Mouse (Mus musculus) myocyte (in vitro differentiated cells): Measurements from ENCODE around the gene Enah.

Source experiments
- CEBPB ChIP-seq: IDR thresholded peaks from 2 replicates; pipeline ENCODE4 v1.6.1; 2011; ENCODE audit warnings: mild to moderate bottlenecking, moderate library complexity; ENCODE audit not compliant: poor library complexity, insufficient read depth, severe bottlenecking
- E2F4 ChIP-seq: IDR thresholded peaks from one replicate; pipeline ENCODE4 v1.6.1; 2011; ENCODE audit warnings: mild to moderate bottlenecking, control low read depth, moderate library complexity; ENCODE audit not compliant: insufficient read depth
- MAX ChIP-seq: IDR thresholded peaks from one replicate; pipeline ENCODE4 v1.6.1; 2011; ENCODE audit warnings: low read depth, mild to moderate bottlenecking, control low read depth
- MYOD1 ChIP-seq, 3 experiments: IDR thresholded peaks; one replicate each; pipeline ENCODE4 v1.6.1; 2011; ENCODE audit warnings: control low read depth in 2 of 3, low read depth in 2 of 3, mild to moderate bottlenecking in 2 of 3, moderate library complexity in 1 of 3; ENCODE audit not compliant: insufficient read length in 2 of 3, control insufficient read depth in 1 of 3
- MYOG ChIP-seq, 3 experiments: IDR thresholded peaks; one replicate each; pipeline ENCODE4 v1.6.1; 2011; ENCODE audit warnings: control low read depth in 2 of 3, low read depth in 2 of 3, mild to moderate bottlenecking in 2 of 3; ENCODE audit not compliant: insufficient read length in 2 of 3, control insufficient read depth in 1 of 3, insufficient read depth in 1 of 3
- POLR2A ChIP-seq: IDR thresholded peaks from one replicate; pipeline ENCODE4 v1.6.1; 2011; ENCODE audit warnings: low read depth, mild to moderate bottlenecking, control low read depth, moderate library complexity; ENCODE audit not compliant: insufficient read length
- POLR2AphosphoS2 ChIP-seq: IDR thresholded peaks from one replicate; pipeline ENCODE4 v1.6.1; 2011; ENCODE audit warnings: low read depth, control low read depth; ENCODE audit not compliant: insufficient read length
- TCF12 ChIP-seq: IDR thresholded peaks from one replicate; pipeline ENCODE4 v1.6.1; 2011; ENCODE audit warnings: mild to moderate bottlenecking, control low read depth; ENCODE audit not compliant: poor library complexity, insufficient read depth, severe bottlenecking
- TCF3 ChIP-seq: IDR thresholded peaks from one replicate; pipeline ENCODE4 v1.6.1; 2011; ENCODE audit warnings: low read depth, control low read depth; ENCODE audit not compliant: insufficient read length
- USF1 ChIP-seq: IDR thresholded peaks from one replicate; pipeline ENCODE4 v1.6.1; 2011; ENCODE audit warnings: low read depth, mild to moderate bottlenecking, control low read depth, moderate library complexity

DNA sequence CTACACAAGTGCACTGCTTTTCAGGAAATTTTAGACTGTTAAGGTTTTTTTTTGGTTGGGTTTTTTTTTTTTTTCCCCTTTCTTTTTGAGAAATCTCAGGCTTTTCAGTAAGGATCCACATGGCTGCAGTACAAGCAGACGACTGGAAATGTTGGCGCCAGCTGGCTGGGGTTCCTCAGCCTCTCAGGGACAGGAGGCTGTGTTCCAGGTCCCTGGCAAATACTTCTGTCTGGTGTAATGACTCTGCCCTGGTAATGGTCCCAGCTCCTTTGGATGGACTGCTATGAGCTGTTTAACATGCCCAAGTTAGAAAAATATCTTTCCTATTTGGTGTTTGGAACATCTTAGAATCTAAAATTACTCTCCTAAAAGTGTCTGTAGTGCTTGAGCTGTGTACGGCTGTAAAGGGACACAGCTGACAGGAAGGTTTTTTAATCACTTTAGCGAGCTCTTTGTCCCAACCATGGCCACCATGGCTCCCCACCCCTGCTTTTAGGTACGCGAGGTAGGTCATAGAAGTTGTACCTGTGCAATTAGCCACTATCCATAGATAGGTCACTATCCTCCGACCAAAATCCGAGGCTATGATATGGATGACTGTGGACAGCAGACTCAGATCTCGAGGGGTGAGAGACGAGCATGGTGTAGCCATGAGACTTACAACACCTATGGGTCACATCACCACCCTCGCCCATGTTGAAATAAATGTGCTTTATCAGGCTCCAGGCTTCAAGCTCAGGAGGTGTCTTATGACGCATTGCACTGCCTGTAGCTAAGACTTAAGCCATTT lies 168.1 kb downstream of the Enah start:
- TF ChIP-seq MYOD1 (IDR thresholded peaks at IDR 0.05; ENCODE audit: control insufficient read depth in 1 of 3, insufficient read length in 2 of 3, low read depth in 2 of 3) (no peak), TCF3 (no peak), USF1 (no peak), POLR2A (no peak), TCF12 (no peak), POLR2AphosphoS2 (no peak), E2F4 (no peak), MYOG (IDR thresholded peaks at IDR 0.05; ENCODE audit: control insufficient read depth in 1 of 3, insufficient read depth in 1 of 3, insufficient read length in 2 of 3, low read depth in 2 of 3) (no peak), MAX (no peak), CEBPB (no peak)
